Mouse (Mus musculus): ENCODE measurements around the gene Polr3a.
"Not testable (repeated sequence)": the region's sequence is repeated elsewhere in the genome, so short reads cannot be mapped to it uniquely, and the experiment has no call there.

The Polr3a gene

GRCm38 (mm10) chr14:24491266-24491981 is 4.6 kb upstream of the Polr3a start:
- no peak for DNase-seq

- DNase-seq = peak; percentile 97
These were observed 3.8 kb upstream of the Polr3a start for GRCm38 (mm10) chr14:24490468-24491265.

- DNase-seq = peak; percentile 57
These were observed 2.9 kb upstream of the Polr3a start for GRCm38 (mm10) chr14:24489772-24490171.

GRCm38 (mm10) chr14:24486241-24486767 is 554 bp downstream of the Polr3a start:
- no peak for DNase-seq

GRCm38 (mm10) chr14:24468806-24469205 is 18.1 kb downstream of the Polr3a start:
- no peak for DNase-seq

GRCm38 (mm10) chr14:24458191-24458590 is 28.7 kb downstream of the Polr3a start:
- DNase-seq = no peak

GRCm38 (mm10) chr14:24443529-24443928 is 43.3 kb downstream of the Polr3a start:
- DNase-seq = not testable (repeated sequence)
